Mouse (Mus musculus) spleen, adult 18-20 months (tissue): ENCODE data around the gene Rfx7.

Source experiments
- DNase-seq, 2 experiments: peaks; one replicate each; pipeline ENCODE4 v3.0.0; 2022; ENCODE audit warnings: mixed read lengths in 2 of 2

The Rfx7 gene

GRCm38 (mm10) chr9:72558780-72559179 lies 26.7 kb downstream of the Rfx7 start:
- no peak for DNase-seq

GRCm38 (mm10) chr9:72560316-72560715 lies 28.3 kb downstream of the Rfx7 start:
- DNase-seq: no peak

- no peak for DNase-seq
These were observed 31.2 kb downstream of the Rfx7 start for GRCm38 (mm10) chr9:72563277-72563676.

GRCm38 (mm10) chr9:72567116-72567515 lies 35.1 kb downstream of the Rfx7 start:
- no peak for DNase-seq

DNA sequence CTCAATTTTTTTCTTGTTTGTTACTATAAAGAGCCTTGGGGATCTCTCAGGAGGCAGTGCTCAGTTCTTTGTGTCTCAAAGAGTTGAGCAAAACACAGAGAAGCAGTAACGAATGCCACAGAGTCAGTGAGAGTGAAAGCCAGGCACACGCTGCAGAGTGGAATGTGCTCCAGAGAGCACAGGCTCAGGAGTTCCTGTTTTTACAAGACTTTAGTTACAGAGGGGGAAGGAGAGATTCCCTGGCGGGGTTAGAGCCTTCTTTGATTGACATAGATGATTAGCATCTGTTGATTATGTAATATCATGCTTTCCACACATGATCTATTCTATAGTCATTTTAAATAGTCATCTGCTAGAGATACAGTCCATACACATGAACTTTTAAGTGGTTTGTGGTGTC lies 48.2 kb downstream of the Rfx7 start:
- DNase-seq: no peak

DNA sequence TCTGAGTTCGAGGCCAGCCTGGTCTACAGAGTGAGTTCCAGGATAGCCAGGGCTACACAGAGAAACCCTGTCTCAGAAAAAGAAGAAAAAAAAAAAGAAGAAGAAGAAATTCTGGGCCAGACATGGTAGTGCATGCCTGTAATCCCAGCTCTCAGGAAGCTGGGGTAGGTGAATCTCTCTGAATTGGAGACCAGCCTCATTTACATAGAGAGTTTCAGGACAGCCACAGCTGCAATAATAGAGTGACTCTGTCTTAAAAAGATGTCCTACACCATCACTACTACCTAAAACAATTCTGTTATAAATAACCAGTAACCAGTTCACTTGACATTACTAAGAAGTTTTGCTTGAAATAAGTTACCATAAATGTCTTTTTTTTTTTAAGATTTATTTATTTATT lies 58.8 kb downstream of the Rfx7 start:
- DNase-seq: no peak

GRCm38 (mm10) chr9:72592016-72592415 lies 60.0 kb downstream of the Rfx7 start:
- no peak for DNase-seq

DNA sequence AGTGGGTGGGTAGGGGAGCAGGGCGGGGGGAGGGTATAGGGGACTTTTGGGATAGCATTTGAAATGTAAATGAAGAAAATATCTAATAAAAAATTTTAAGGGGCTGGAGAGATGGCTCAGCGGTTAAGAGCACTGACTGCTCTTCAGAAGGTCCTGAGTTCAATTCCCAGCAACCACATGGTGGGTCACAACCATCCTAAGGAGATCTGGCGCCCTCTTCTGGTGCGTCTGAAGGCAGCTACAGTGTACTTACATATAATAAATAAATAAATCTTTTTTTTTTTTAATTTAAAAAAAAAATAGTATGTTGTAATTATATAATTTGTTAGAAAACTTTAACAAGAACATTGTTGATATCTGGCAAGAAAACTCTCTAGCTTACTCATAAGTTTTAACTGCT lies 62.6 kb downstream of the Rfx7 start:
- DNase-seq: peak in 1 of 2 experiments; percentile 40

DNA sequence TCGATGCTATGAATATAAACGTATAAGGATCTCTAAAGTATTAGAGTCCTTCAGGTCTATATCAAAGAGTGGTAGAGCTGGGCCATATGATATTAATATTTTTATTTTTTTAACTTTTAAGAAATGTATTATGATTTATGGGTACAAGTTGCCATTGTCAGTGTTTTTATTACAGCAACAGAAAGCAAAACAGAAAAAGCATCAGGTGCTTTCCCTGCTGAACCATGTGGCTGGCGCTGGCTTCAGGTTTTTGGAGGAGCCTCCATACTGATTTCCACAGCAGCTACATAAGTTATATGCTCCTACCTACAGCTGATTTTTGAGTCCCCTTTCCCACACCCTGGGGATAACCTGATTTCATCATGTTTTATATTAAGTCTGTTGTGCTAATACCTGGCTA lies 68.1 kb downstream of the Rfx7 start:
- no peak for DNase-seq

DNA sequence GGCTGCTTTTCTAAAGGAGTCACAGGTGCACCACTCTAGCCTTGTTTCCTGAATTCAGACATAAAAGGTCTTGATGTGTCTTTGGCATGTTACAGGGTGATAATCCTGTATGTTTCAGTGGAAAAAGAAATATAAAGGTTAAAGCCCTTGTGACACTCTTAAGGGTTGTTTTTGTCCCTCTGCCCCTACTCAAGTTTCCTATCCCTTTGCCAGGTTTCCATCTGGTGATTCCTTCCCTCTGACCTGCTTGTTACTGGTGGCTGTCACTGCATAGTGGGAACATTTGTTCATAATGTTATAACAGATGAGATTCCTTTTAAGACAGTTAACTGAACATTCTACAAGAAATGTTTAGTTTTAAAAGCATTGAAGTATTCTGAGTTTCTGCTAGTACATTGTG lies 77.7 kb downstream of the Rfx7 start:
- no peak for DNase-seq

DNA sequence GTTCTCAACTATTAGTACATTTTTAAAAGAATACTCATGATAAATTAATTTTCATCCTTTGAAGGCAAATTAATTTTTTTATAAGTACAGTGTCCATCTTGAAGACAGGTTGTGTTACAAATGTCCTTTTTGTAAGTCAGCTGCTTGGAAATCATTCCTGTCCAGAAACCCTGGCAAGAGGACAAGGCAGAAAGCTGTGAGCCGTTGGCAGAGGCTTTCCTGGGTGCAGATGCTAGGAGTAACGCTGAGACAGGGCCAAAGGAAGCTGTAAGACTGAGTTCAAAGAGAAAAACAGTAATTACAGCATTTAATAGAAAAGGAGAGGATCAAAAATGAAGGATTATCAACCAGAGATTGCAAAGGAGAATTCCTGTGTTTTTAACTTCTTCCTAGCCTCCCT lies 81.8 kb downstream of the Rfx7 start:
- DNase-seq: no peak

DNA sequence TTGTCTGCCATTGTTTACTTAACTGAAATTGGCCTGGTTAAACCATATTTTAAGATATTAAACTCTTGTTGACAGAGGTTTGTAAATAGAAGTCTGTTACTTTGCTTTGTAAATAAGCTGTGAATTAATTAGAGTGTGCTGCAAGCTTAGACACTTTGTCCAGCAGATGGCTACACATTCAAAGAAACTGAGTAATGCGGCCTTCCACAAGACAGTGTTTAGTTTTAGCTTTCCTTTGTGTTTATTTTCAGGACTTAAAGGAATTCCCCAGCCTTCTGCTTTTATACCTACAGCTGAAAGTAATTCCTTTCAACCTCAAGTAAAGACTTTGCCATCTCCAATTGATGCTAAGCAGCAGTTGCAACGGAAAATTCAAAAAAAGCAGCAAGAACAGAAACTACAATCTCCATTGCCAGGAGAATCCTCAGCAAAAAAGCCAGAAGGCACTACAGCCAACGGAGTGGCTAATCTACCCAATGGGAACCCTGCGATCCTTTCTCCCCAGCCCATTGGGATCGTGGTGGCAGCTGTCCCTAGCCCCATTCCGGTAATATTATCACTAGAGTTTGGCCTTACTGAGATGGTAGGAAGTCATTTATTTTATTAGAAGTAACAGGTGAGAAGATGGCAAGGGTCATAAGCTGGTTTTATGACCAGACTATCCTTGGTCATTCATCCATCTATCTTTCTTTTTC lies 82.9 kb downstream of the Rfx7 start:
- DNase-seq: no peak

GRCm38 (mm10) chr9:72618037-72618436 lies 86.0 kb downstream of the Rfx7 start:
- DNase-seq: no peak

DNA sequence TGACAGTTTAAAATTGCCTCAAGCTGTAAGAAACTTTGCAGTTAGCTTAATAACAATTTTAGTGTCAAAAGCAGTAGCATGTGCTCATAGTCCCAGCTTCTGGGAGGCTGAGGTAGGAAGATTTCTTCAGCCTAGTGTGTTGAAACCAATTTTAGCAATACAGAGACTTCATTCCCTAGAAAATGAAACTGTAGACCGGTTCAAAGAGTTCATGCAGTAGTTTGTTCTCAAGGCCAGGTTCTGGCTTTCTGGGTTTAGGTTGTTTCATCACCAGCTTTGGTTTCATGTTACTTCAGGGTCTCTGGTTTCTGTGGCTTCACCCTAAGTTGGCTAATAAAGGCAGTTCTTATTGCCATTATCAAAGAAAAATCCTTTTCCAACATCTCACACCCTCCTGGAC lies 91.6 kb downstream of the Rfx7 start:
- no peak for DNase-seq

GRCm38 (mm10) chr9:72627598-72627997 lies 95.6 kb downstream of the Rfx7 start:
- no peak for DNase-seq

- no peak for DNase-seq
These were observed 96.6 kb downstream of the Rfx7 start for GRCm38 (mm10) chr9:72628591-72628990.

DNA sequence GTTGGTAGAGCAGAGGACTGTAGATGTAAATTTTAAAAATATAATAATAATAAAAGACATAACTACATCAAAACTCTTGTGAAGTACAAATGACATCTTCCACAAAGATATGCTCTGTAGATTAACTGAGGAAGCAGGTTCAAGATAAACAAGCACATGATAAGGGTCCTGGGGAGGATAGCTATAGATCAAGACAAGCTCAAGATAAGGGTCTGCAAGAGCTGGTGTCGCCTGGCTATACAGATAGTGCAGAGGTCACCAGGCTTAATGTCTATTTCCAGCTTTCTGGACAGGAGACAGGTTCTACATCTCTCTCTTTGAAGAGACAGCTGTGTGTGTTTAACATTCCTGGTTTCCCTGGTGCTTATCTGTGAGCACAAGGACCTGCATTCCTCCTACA lies 100.2 kb downstream of the Rfx7 start:
- no peak for DNase-seq

GRCm38 (mm10) chr9:72635134-72635533 lies 103.1 kb downstream of the Rfx7 start:
- DNase-seq: no peak

- DNase-seq: no peak
These were observed 104.5 kb downstream of the Rfx7 start for GRCm38 (mm10) chr9:72636547-72636946.

- DNase-seq: no peak
These were observed 105.2 kb downstream of the Rfx7 start for GRCm38 (mm10) chr9:72637243-72637642.

DNA sequence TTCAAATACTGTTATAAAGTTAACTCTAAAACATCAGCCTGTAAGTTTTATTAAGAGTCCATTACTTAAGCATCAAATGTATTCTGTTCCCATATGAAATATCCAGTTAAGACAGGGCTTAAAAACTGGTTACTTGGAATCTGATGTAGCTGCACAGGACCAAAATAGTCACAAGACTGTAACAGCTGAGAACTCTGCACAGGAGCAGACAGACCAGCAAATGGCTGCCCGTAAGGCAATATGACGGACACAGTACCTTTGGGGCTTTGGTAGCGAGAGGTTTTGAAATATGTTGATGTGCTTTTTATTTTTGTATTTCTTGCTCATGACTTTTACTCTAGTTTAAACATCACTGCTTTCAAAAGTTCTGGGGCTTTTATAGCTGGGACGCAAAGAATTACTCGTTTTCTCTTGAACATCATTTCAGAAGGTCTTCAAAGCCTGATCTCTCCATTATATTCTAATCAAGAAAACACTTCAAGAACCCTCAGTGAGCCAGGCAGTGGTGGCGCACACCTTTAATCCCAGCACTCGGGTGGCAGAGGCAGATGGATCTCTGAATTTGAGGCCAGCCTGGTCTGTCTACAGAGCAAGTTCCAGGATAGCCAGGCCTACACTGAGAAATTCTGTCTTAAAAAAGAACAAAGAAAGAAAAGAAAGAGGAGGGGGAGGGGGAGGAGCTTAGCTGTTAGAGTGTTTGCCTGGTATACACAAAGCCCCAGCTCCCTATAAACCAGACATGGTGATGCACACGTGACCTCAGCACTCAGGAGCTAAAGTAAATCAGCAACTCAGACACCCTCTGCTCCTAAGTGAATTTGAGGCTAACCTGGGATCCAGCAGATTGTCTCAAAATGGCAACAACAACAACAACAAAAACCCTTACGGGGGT lies 107.2 kb downstream of the Rfx7 start:
- no peak for DNase-seq

DNA sequence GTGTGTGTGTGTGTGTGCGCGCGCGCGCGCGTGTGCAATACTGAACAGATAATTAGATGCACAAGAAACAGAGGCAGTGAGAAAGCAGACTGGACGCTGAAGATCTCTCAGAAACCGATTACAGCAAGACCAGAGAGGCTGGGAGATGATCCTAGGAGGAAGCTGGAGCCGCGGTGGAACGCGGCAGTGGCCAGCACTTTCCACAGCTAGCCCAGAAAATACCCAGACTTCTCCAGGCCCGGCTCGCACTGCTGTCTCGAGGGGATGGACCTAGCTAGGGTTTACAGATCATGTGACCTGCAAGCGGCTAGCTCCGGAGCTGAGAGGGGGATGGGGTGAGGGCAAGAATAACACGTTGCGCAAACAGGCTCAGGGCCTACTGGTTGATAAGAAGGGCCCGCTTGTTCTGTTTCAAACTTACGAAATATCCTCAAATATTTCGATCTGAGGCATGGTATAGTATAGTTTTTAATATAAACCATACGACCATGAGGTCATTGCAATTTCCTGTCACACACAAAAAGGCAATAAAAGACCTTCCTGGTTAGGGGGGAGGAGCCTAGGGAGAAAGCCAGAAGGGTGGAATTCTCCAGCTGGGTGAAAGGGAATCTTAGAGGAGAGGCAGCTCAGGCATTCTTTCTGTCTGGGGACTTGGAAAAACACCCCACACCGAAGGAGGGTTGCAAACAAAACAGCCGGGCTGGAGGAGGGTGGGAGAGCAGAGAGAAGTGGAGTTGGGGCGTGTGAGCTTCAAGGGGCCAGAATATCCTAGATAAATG lies 108.0 kb downstream of the Rfx7 start:
- peak; percentile 25 to 33 for DNase-seq

DNA sequence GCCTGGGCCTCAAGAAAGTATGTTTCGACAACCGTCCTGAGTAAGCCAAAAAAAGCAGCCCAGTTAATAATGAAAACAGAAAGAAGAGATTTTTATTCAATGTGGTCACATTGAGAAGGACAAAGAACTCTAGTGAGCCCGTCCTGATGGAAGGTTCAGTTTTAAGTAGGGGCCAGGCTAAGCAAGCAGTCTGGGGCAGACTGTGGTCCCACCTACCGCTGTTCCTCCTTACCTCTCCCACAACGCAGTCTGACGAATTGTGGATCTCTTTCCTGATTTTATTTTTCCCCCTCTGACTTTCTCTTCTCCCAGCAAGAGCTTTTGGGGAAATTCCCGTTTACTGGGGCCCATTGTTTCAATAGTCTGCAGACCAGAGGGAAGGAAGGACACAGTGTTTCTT lies 108.6 kb downstream of the Rfx7 start:
- DNase-seq: no peak
